Mouse (Mus musculus) yolk sac, embryonic 10.5 days (tissue): ENCODE measurements around the gene Gm14296.
"Not testable (repeated sequence)": the region's sequence is repeated elsewhere in the genome, so short reads cannot be mapped to it uniquely, and the experiment has no call there.

ENCODE experiments used
- DNase-seq: peaks from one replicate; pipeline ENCODE4 v3.0.0-alpha.2; 2017; ENCODE audit warnings: low spot score

Gene Gm14296

GRCm38 (mm10) chr2:176927709-176928108 lies at the start of gene Gm14296:
Gene Gm14296 (minus strand): TSS chr2:176927809.
- not testable (repeated sequence) for DNase-seq

DNA sequence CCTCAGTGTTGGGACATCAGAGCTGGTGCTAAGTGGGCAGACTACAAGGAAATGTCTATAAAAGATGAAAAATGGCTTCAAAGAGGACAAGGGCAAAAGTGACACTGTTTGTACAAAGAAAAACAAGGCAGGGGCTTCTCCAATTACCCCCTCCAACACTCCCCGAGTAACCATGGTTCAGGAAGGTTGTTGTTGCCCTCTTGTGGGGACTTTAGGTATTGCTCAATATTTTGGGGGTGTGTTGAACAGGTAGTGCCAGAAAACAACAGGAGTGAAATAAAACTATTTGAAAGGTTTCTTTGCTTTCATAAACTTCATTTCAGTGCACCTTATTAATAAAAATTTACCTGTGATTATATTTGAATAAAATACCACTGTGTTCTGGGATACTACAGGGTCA lies 22.1 kb downstream of the Gm14296 start:
- not testable (repeated sequence) for DNase-seq
